Mouse (Mus musculus): ENCODE data around the gene Vwa3a. TPM values are rescaled to one million over a fixed set of nuclear protein-coding genes. Genes with fewer than 3 reads are reported as not detected.

Vwa3a gene
- total and polyA plus RNA-seq, 3 experiments, result 0.11 TPM; not detected in 2

- no peaks in the 10 kb centered on the region for H3K9me3 ChIP-seq (replicated peaks)
- H3K4me1 ChIP-seq (ENCODE audit: insufficient read depth, low read depth, low read length), result peaks cover 57% of the 10 kb centered on the region
- H3K27me3 ChIP-seq (ENCODE audit: insufficient read depth, low read length), result peaks cover 29% of the 10 kb centered on the region
- TF ChIP-seq GATA1 (IDR thresholded peaks at IDR 0.05; ENCODE audit: borderline replicate concordance, low read length) (no peak), CTCF (IDR thresholded peaks at IDR 0.05; ENCODE audit: low read depth, low read length) (no peak), POLR2AphosphoS5 (IDR thresholded peaks at IDR 0.05; ENCODE audit: insufficient replicate concordance, low read depth, low read length) (no peak), TAL1 (conservative IDR thresholded peaks at IDR 0.05; ENCODE audit: low read depth, low read length) (no peak), GATA2 (IDR thresholded peaks at IDR 0.05; ENCODE audit: borderline replicate concordance, low read depth, low read length) (no peak)
- ATAC-seq (ENCODE audit: extremely low read depth, insufficient number of reproducible peaks, low FRiP score, poor library complexity, severe bottlenecking) (peak; percentile 83), DNase-seq (ENCODE audit: low spot score) (peak; percentile 92)
- peaks cover 7% of the 10 kb centered on the region for H3K36me3 ChIP-seq (replicated peaks)
- H3K4me3 ChIP-seq (ENCODE audit: low read depth, low read length), result peak overlapping the region; percentile 71
Observed at GRCm38 (mm10) chr7:120834863-120835372, 95.8 kb downstream of the Vwa3a start.

GRCm38 (mm10) chr7:120835449-120836359 is 96.6 kb downstream of the Vwa3a start:
- Histone ChIP-seq H3K36me3 (replicated peaks) (peaks cover 13% of the 10 kb centered on the region), H3K4me3 (ENCODE audit: low read depth, low read length) (peak overlapping the region; percentile 71), H3K27me3 (ENCODE audit: insufficient read depth, low read length) (peaks cover 21% of the 10 kb centered on the region), H3K4me1 (ENCODE audit: insufficient read depth, low read depth, low read length) (peaks cover 56% of the 10 kb centered on the region), H3K9me3 (replicated peaks) (no peaks in the 10 kb centered on the region)
- TF ChIP-seq CTCF (IDR thresholded peaks at IDR 0.05; ENCODE audit: low read depth, low read length) (peak; percentile 99), GATA2 (IDR thresholded peaks at IDR 0.05; ENCODE audit: borderline replicate concordance, low read depth, low read length) (no peak)
- DNase-seq (ENCODE audit: low spot score) (peak; percentile 78), ATAC-seq (ENCODE audit: extremely low read depth, insufficient number of reproducible peaks, low FRiP score, poor library complexity, severe bottlenecking) (peak; percentile 73)

GRCm38 (mm10) chr7:120836361-120836760 is 97.2 kb downstream of the Vwa3a start:
- Histone ChIP-seq H3K36me3 (replicated peaks) (peaks cover 16% of the 10 kb centered on the region), H3K4me3 (ENCODE audit: low read depth, low read length) (peak overlapping the region; percentile 71), H3K4me1 (ENCODE audit: insufficient read depth, low read depth, low read length) (peaks cover 54% of the 10 kb centered on the region), H3K27me3 (ENCODE audit: insufficient read depth, low read length) (peaks cover 15% of the 10 kb centered on the region), H3K9me3 (replicated peaks) (no peaks in the 10 kb centered on the region)
- ATAC-seq (ENCODE audit: extremely low read depth, insufficient number of reproducible peaks, low FRiP score, poor library complexity, severe bottlenecking) (no peak), DNase-seq (ENCODE audit: low spot score) (no peak)
- TF ChIP-seq GATA1 (IDR thresholded peaks at IDR 0.05; ENCODE audit: borderline replicate concordance, low read length), result no peak
- TF ChIP-seq CTCF (IDR thresholded peaks at IDR 0.05; ENCODE audit: low read depth, low read length), result no peak
- TF ChIP-seq GATA2 (IDR thresholded peaks at IDR 0.05; ENCODE audit: borderline replicate concordance, low read depth, low read length), result no peak
- no peak for TF ChIP-seq POLR2AphosphoS5 (IDR thresholded peaks at IDR 0.05; ENCODE audit: insufficient replicate concordance, low read depth, low read length)
- no peak for TF ChIP-seq TAL1 (conservative IDR thresholded peaks at IDR 0.05; ENCODE audit: low read depth, low read length)

- H3K9me3 ChIP-seq (replicated peaks), result no peaks in the 10 kb centered on the region
- no peak for ATAC-seq (ENCODE audit: extremely low read depth, insufficient number of reproducible peaks, low FRiP score, poor library complexity, severe bottlenecking)
- H3K4me1 ChIP-seq (ENCODE audit: insufficient read depth, low read depth, low read length), result peaks cover 63% of the 10 kb centered on the region
- H3K36me3 ChIP-seq (replicated peaks), result peaks cover 16% of the 10 kb centered on the region
- DNase-seq (ENCODE audit: low spot score), result no peak
- H3K27me3 ChIP-seq (ENCODE audit: insufficient read depth, low read length), result no peaks in the 10 kb centered on the region
- no peak for TF ChIP-seq GATA2 (IDR thresholded peaks at IDR 0.05; ENCODE audit: borderline replicate concordance, low read depth, low read length)
- no peak for TF ChIP-seq CTCF (IDR thresholded peaks at IDR 0.05; ENCODE audit: low read depth, low read length)
- TF ChIP-seq TAL1 (conservative IDR thresholded peaks at IDR 0.05; ENCODE audit: low read depth, low read length), result no peak
- no peak for TF ChIP-seq GATA1 (IDR thresholded peaks at IDR 0.05; ENCODE audit: borderline replicate concordance, low read length)
- TF ChIP-seq POLR2AphosphoS5 (IDR thresholded peaks at IDR 0.05; ENCODE audit: insufficient replicate concordance, low read depth, low read length), result no peak
- no peak overlapping the region for H3K4me3 ChIP-seq (ENCODE audit: low read depth, low read length)
Observed at GRCm38 (mm10) chr7:120838436-120839160, 99.5 kb downstream of the Vwa3a start.

GRCm38 (mm10) chr7:120839786-120840185 is 100.7 kb downstream of the Vwa3a start:
- no peaks in the 10 kb centered on the region for H3K9me3 ChIP-seq (replicated peaks)
- peaks cover 23% of the 10 kb centered on the region for H3K36me3 ChIP-seq (replicated peaks)
- DNase-seq (ENCODE audit: low spot score) (no peak), ATAC-seq (ENCODE audit: extremely low read depth, insufficient number of reproducible peaks, low FRiP score, poor library complexity, severe bottlenecking) (no peak)
- H3K4me3 ChIP-seq (ENCODE audit: low read depth, low read length), result no peak overlapping the region
- no peaks in the 10 kb centered on the region for H3K27me3 ChIP-seq (ENCODE audit: insufficient read depth, low read length)
- peaks cover 66% of the 10 kb centered on the region for H3K4me1 ChIP-seq (ENCODE audit: insufficient read depth, low read depth, low read length)
- TF ChIP-seq GATA1 (IDR thresholded peaks at IDR 0.05; ENCODE audit: borderline replicate concordance, low read length), result no peak
- TF ChIP-seq GATA2 (IDR thresholded peaks at IDR 0.05; ENCODE audit: borderline replicate concordance, low read depth, low read length), result no peak
- TF ChIP-seq POLR2AphosphoS5 (IDR thresholded peaks at IDR 0.05; ENCODE audit: insufficient replicate concordance, low read depth, low read length), result no peak
- TF ChIP-seq TAL1 (conservative IDR thresholded peaks at IDR 0.05; ENCODE audit: low read depth, low read length), result no peak
- TF ChIP-seq CTCF (IDR thresholded peaks at IDR 0.05; ENCODE audit: low read depth, low read length), result no peak

Data from G1E (cell line).